Mouse (Mus musculus) heart, embryonic 11.5 days (tissue): ENCODE measurements around the gene Plpp4. TPM values are rescaled to one million over a fixed set of nuclear protein-coding genes. Genes with fewer than 3 reads are reported as not detected.

ENCODE experiments used
- ATAC-seq: fragments of 200-750 bp; cut with Nextera tagmentation; replicated peaks from 2 replicates; pipeline ENCODE4 v1.8.0; 2017; ENCODE audit warnings: moderate library complexity; ENCODE audit not compliant: insufficient number of reproducible peaks, low FRiP score, low TSS enrichment
- H3K27ac ChIP-seq: fragments of 300-500 bp; sonication (generic); 2 replicates; pipeline ENCODE4 v1.5.1; 2014; ENCODE audit warnings: mild to moderate bottlenecking, low read depth, low read length
- H3K27me3 ChIP-seq: fragments of 300-500 bp; sonication (generic); 2 replicates; pipeline ENCODE4 v1.6.1; 2014; ENCODE audit warnings: mild to moderate bottlenecking, low read length, mixed read lengths; ENCODE audit not compliant: control insufficient read depth, insufficient read depth
- H3K36me3 ChIP-seq: fragments of 300-500 bp; sonication (generic); 2 replicates; pipeline ENCODE4 v1.6.1; 2014; ENCODE audit warnings: mild to moderate bottlenecking, low read length, moderate library complexity, mixed read lengths; ENCODE audit not compliant: control insufficient read depth, insufficient read depth
- H3K4me1 ChIP-seq: fragments of 300-500 bp; sonication (generic); 2 replicates; pipeline ENCODE4 v1.6.1; 2014; ENCODE audit warnings: low read length; ENCODE audit not compliant: control insufficient read depth, insufficient read depth
- H3K4me2 ChIP-seq: fragments of 300-500 bp; sonication (generic); 2 replicates; pipeline ENCODE4 v1.6.1; 2014; ENCODE audit warnings: mild to moderate bottlenecking, moderate library complexity
- H3K4me3 ChIP-seq: fragments of 300-500 bp; sonication (generic); 2 replicates; pipeline ENCODE4 v1.5.1; 2014; ENCODE audit warnings: low read depth, low read length
- H3K9ac ChIP-seq: fragments of 300-500 bp; sonication (generic); 2 replicates; pipeline ENCODE4 v1.6.1; 2014; ENCODE audit warnings: mild to moderate bottlenecking, low read depth, low read length, moderate library complexity
- H3K9me3 ChIP-seq: fragments of 300-500 bp; sonication (generic); replicated peaks from 2 replicates; pipeline ENCODE4 v1.6.1; 2016; ENCODE audit warnings: low read length; ENCODE audit not compliant: control insufficient read depth
- WGBS: fragments of 180-500 bp; shearing (Covaris S2); extraction: QIAGEN DNeasy Blood & Tissue Kit; methylation state at CpG from one replicate; pipeline ENCODE4 v1.1.7; 2014; ENCODE audit not compliant: insufficient replicate concordance; 5-methylcytosine and 5-hydroxymethylcytosine counted together
- polyA plus RNA-seq: library from polyadenylated mRNA; unstranded; fragments of >200 nt; fragmentation: Nextera tagmentation; extraction: Ambion mirVana; gene quantifications from 2 replicates; pipeline ENCODE4 v1.2.1, GENCODE M21; 2014

Gene Plpp4
- polyA plus RNA-seq, 1 experiment from 2014 or later = 0.21 TPM

DNA sequence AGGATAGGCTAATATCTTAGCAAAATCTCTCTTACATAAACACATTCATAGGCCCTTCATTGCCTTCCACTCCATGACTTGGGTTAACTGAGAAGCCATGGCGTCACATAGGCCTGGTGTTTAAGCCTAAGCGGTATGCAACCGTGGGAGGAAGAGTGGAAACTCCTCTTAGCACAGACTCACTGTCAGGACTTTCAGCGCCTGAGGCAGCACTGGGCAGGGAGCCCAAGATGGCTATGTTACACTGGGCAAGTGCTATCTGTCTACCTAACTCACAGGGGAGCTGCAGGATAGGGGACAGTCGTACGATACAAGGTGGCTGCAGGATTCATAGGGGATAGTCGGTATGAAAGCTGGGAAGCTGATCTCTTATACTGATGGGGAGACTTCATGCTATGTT lies 142.2 kb downstream of the Plpp4 start:
- Histone ChIP-seq H3K27me3 (no peaks in the 10 kb centered on the region), H3K9ac (no peak overlapping the region), H3K4me2 (no peak overlapping the region), H3K36me3 (no peaks in the 10 kb centered on the region), H3K4me3 (no peak overlapping the region), H3K9me3 (no peaks in the 10 kb centered on the region), H3K4me1 (no peaks in the 10 kb centered on the region), H3K27ac (no peak overlapping the region)
- ATAC-seq = no peak
- WGBS = 74% methylated on average over 7 of the region's 7 CpGs

DNA sequence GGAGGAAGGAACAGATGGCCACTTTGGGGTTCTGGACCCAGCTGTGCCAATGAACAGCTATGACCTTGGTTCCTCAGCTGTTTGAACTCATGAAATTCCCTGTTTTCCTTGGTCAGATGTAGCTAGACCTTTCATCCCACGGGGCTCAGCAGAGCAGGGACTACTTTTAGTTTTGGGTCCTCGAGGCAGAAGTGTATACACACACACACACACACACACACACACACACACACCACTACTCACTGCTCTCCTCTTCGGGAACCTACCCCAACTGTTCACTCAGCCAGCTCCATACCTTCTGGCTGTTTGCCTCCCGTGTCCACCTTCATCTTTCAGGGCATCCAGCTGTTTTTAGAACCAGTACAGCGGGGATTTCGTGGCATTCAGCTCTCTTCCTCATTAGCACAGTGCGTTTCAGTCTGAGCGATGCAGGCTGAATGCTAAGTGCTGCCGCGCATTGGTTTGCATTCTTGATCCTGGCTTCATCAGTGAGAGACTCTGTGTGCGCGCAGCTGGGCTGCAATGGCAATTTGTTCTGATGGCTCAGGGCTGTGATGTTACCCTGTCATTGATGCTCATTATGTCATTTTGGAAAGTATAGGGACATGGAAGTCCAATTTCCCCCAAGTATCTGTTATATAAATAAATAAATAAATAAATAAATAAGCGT lies 146.0 kb downstream of the Plpp4 start:
- Histone ChIP-seq H3K9ac (no peak overlapping the region), H3K36me3 (no peaks in the 10 kb centered on the region)
- 81% methylated on average over 13 of the region's 13 CpGs for WGBS

DNA sequence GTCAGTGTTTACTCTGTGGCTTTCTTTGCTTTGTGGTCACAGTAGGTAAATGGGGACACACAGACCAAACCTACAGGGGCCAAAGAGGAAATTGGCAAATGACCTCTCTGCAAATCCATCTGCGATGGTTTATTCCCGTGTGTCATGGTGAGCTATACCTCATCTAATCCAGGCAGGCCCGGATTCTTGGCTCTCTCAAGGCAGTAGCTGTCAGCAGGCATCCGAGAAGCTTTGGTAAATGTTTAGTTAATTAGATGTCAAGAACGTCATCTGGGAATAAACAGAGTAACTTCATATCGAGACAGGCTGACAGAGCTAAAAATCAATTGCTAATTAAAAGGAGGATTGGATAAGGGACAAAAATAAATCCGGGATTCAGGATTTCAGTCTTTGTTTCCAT lies 149.2 kb downstream of the Plpp4 start:
- Histone ChIP-seq H3K4me3 (no peak overlapping the region), H3K9ac (no peak overlapping the region), H3K9me3 (no peaks in the 10 kb centered on the region), H3K27me3 (no peaks in the 10 kb centered on the region), H3K4me2 (no peak overlapping the region), H3K27ac (no peak overlapping the region), H3K4me1 (no peaks in the 10 kb centered on the region), H3K36me3 (no peaks in the 10 kb centered on the region)
- no peak for ATAC-seq
- WGBS = 65% methylated on average over 7 of the region's 7 CpGs

More for the DNA sequence above, 146.0 kb downstream of the Plpp4 start:
- H3K4me3 ChIP-seq = no peak overlapping the region
- no peaks in the 10 kb centered on the region for H3K9me3 ChIP-seq
- H3K27ac ChIP-seq = no peak overlapping the region
- ATAC-seq = no peak
- H3K4me2 ChIP-seq = no peak overlapping the region
- H3K4me1 ChIP-seq = no peaks in the 10 kb centered on the region
- H3K27me3 ChIP-seq = no peaks in the 10 kb centered on the region

DNA sequence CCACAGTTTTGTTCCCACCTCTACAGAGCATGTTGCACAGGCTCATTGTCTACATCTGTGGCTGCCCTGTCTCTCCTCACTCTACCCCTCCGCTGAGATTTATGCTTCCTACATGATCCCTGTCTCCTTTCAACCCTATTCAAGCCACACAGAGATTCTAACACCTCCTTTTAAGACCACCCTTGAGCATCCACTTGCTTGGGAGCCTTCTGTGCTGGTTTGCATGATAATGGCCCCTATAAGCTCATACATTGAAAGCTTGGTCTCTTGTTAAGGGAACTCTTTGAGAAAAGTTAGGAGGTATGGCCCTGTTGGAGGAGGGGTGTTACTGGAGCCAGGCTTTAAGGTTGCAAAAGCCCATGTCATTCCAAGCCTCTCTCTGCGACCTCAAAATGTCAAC lies 155.9 kb downstream of the Plpp4 start:
- no peak for ATAC-seq
- Histone ChIP-seq H3K27ac (no peak overlapping the region), H3K4me1 (no peaks in the 10 kb centered on the region), H3K36me3 (no peaks in the 10 kb centered on the region), H3K9me3 (no peaks in the 10 kb centered on the region), H3K4me2 (no peak overlapping the region), H3K9ac (no peak overlapping the region), H3K27me3 (no peaks in the 10 kb centered on the region), H3K4me3 (no peak overlapping the region)
- 53% methylated on average over 2 of the region's 2 CpGs for WGBS

DNA sequence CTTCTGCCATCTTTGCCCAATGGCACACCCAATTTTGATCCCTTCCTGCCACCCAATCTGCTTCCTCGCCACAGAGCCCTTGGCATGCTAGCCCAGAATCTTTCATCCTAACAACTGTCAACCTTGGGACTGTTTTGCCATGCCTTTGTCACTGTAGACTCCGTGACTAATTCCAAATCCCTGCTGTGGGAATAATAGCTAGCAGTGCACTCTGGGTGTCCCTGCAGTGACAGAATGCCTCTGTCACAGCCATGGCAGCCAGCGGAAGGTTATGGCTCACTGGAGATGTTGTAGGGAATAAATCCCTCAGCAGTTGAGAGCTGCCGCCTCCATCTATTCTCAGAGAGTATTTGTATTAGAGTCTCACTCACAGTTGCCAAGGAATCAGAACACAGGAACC lies 158.3 kb downstream of the Plpp4 start:
- Histone ChIP-seq H3K27ac (no peak overlapping the region), H3K4me2 (no peak overlapping the region), H3K27me3 (no peaks in the 10 kb centered on the region), H3K9me3 (no peaks in the 10 kb centered on the region), H3K9ac (no peak overlapping the region), H3K4me3 (no peak overlapping the region), H3K4me1 (no peaks in the 10 kb centered on the region), H3K36me3 (no peaks in the 10 kb centered on the region)
- no peak for ATAC-seq
- WGBS = 71% methylated on average over 4 of the region's 4 CpGs

DNA sequence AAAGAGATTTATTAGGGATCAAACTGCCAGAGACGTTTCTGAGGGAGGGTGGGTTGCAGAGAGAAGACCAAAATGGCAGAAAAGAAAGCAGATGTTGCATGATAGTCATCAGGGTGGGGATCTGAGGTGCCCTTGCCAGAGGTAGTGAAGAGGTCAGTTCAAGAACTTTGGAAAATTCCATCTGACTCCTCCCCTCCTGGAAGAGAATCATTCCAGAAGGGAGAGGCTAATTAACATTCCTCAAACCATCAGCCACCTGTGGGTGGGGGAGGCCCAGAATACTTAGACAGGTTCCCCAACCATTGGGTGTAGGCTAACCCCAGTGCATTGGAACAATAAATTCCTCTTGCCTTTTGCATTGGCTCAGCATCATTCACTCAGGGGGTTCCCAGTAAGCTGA lies 164.3 kb downstream of the Plpp4 start:
- Histone ChIP-seq H3K9ac (no peak overlapping the region), H3K4me3 (no peak overlapping the region), H3K4me1 (no peaks in the 10 kb centered on the region), H3K27ac (no peak overlapping the region), H3K27me3 (no peaks in the 10 kb centered on the region), H3K36me3 (no peaks in the 10 kb centered on the region), H3K9me3 (no peaks in the 10 kb centered on the region), H3K4me2 (no peak overlapping the region)
- no peak for ATAC-seq
- 52% methylated on average over 1 of the region's 1 CpGs for WGBS

DNA sequence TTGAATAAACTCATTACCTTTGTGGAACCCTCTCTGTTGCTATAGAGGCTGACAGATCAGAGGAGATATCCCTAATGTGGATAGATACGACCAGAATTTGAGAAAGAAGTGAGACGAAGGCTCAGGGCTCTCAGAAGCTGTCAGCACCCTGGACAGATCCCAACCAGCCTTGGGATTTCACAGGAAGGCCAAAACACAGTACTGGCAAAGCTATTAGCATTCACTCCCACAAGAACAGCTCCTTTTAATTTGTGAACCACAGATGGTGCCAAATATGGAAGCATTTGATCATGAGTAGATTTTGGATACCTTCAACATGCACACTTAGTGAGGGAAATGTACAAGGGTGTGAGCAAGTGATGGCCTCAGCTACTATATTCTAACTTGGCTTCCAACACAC lies 168.7 kb downstream of the Plpp4 start:
- WGBS = 23% methylated on average over 2 of the region's 2 CpGs
- no peak overlapping the region for H3K27ac ChIP-seq
- H3K4me1 ChIP-seq = no peaks in the 10 kb centered on the region
- no peaks in the 10 kb centered on the region for H3K27me3 ChIP-seq
- no peak for ATAC-seq
- H3K9me3 ChIP-seq = no peaks in the 10 kb centered on the region
- no peak overlapping the region for H3K4me3 ChIP-seq
- H3K4me2 ChIP-seq = no peak overlapping the region
- no peaks in the 10 kb centered on the region for H3K36me3 ChIP-seq
- no peak overlapping the region for H3K9ac ChIP-seq

DNA sequence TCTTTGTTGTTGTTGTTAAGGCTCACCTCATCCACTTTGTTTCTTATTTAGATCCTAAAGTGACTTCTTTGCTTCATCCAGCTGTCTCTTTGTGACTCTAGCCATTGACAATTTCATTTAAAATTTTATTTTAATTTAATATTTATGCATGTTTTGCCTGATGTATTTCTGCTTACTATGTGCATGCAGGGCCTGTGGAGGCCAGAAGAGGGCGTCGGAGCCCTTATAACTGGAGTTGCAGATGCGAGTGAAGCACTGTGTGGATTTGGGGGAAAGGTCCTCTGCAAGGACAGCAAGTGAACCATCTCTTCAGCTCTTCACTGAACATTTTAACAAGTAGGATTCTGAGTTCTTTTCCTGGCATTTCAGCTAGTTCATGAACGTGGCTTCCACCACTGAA lies 172.0 kb downstream of the Plpp4 start:
- no peak for ATAC-seq
- Histone ChIP-seq H3K9ac (no peak overlapping the region), H3K27ac (no peak overlapping the region), H3K4me3 (no peak overlapping the region), H3K4me2 (no peak overlapping the region), H3K9me3 (no peaks in the 10 kb centered on the region), H3K36me3 (no peaks in the 10 kb centered on the region), H3K27me3 (no peaks in the 10 kb centered on the region), H3K4me1 (no peaks in the 10 kb centered on the region)
- WGBS = 37% methylated on average over 4 of the region's 4 CpGs

DNA sequence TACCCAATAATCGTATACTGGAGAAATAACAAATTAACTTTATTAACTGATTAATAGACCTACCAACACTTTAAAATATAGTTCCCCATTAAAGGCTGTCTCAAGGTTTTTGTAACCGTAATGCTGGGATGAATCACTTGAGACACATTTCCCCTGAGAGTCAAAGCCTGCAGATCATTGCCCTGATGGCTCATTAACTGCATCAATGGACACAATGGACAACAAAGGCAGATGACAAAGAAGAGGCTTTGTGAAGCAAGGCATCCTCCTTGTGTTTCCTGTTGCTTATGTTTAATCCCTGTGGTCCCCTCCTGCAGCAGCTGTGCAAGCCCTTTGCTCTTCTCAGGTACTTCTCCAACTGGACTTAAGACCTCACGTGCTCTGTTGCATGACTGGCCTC lies 173.1 kb downstream of the Plpp4 start:
- no peak for ATAC-seq
- H3K36me3 ChIP-seq = no peaks in the 10 kb centered on the region
- no peak overlapping the region for H3K4me2 ChIP-seq
- no peaks in the 10 kb centered on the region for H3K4me1 ChIP-seq
- no peak overlapping the region for H3K4me3 ChIP-seq
- no peak overlapping the region for H3K27ac ChIP-seq
- no peaks in the 10 kb centered on the region for H3K27me3 ChIP-seq
- no peak overlapping the region for H3K9ac ChIP-seq
- no peaks in the 10 kb centered on the region for H3K9me3 ChIP-seq
- 86% methylated on average over 3 of the region's 3 CpGs for WGBS
